Mouse (Mus musculus) CH12.LX (cell line): ENCODE measurements around the gene Krtap1-3. TPM values are rescaled to one million over a fixed set of nuclear protein-coding genes. Genes with fewer than 3 reads are reported as not detected.

Experiments used
- DNase-seq: peaks from one replicate; pipeline ENCODE4 v3.0.0-alpha.2; 2013; ENCODE audit errors: extremely low read depth
- H3K27ac ChIP-seq: 2 replicates; pipeline ENCODE4 v1.5.1; 2012; ENCODE audit warnings: low read depth, mild to moderate bottlenecking, control low read depth, moderate library complexity; ENCODE audit not compliant: insufficient read depth
- H3K27me3 ChIP-seq: replicated peaks from 2 replicates; pipeline ENCODE3; 2012; ENCODE audit warnings: inconsistent platforms
- H3K36me3 ChIP-seq, 2 experiments: replicated peaks in 1 of 2; 2 replicates each; pipeline versions ENCODE3 to v1.6.1; 2012; ENCODE audit warnings: inconsistent platforms in 1 of 2, low read length in 1 of 2, mild to moderate bottlenecking in 1 of 2, mixed read lengths in 1 of 2, moderate library complexity in 1 of 2; ENCODE audit not compliant: control insufficient read depth in 1 of 2, insufficient read depth in 1 of 2
- H3K4me1 ChIP-seq, 2 experiments: 2 replicates each; pipeline ENCODE4 v1.6.1; 2012; ENCODE audit warnings: inconsistent platforms in 1 of 2, moderate library complexity in 1 of 2; ENCODE audit not compliant: insufficient read depth in 2 of 2, control insufficient read depth in 1 of 2
- H3K4me2 ChIP-seq: 2 replicates; pipeline ENCODE4 v1.6.1; 2012; ENCODE audit warnings: low read depth, mild to moderate bottlenecking, control low read depth; ENCODE audit not compliant: poor library complexity, insufficient read depth, severe bottlenecking
- H3K4me3 ChIP-seq, 3 experiments: fragments of 150-350 bp in 1 of 3; sonication (generic) in 1 of 3; replicated peaks in 1 of 3; 2 replicates each; pipeline versions ENCODE3 to v1.5.1; 2011 to 2012; ENCODE audit warnings: low read depth in 2 of 3, low read length in 2 of 3, mild to moderate bottlenecking in 2 of 3, moderate library complexity in 2 of 3, control low read depth in 1 of 3, improper control_type of control experiment in 1 of 3, inconsistent platforms in 1 of 3, mixed read lengths in 1 of 3; ENCODE audit not compliant: poor library complexity in 1 of 3
- H3K79me2 ChIP-seq: replicated peaks from 2 replicates; pipeline ENCODE4 v1.6.1; 2012; ENCODE audit warnings: mild to moderate bottlenecking, moderate library complexity; ENCODE audit not compliant: control insufficient read depth, poor library complexity, insufficient read depth, severe bottlenecking; ENCODE audit errors: extremely low read depth
- H3K9ac ChIP-seq: 2 replicates; pipeline ENCODE4 v1.6.1; 2012; ENCODE audit warnings: low read depth, mild to moderate bottlenecking, control low read depth, moderate library complexity; ENCODE audit not compliant: insufficient read depth
- H3K9me3 ChIP-seq: replicated peaks from 2 replicates; pipeline ENCODE3; 2012; ENCODE audit warnings: low read length, inconsistent platforms, mixed read lengths
- BHLHE40 ChIP-seq: IDR thresholded peaks from 2 replicates; pipeline ENCODE4 v1.6.1; 2011; ENCODE audit warnings: mild to moderate bottlenecking, low read depth, low read length, improper control_type of control experiment
- CHD2 ChIP-seq: IDR thresholded peaks from 2 replicates; pipeline ENCODE4 v1.6.1; 2011; ENCODE audit warnings: low read length, improper control_type of control experiment
- E2F4 ChIP-seq: IDR thresholded peaks from 2 replicates; pipeline ENCODE4 v1.6.1; 2011; ENCODE audit warnings: low read depth, low read length, improper control_type of control experiment; ENCODE audit not compliant: insufficient replicate concordance
- ELF1 ChIP-seq: IDR thresholded peaks from 2 replicates; pipeline ENCODE4 v1.6.1; 2014; ENCODE audit warnings: low read depth, mild to moderate bottlenecking, inconsistent platforms, low read length, improper control_type of control experiment
- EP300 ChIP-seq: IDR thresholded peaks from 2 replicates; pipeline ENCODE4 v1.6.1; 2011; ENCODE audit warnings: low read length, improper control_type of control experiment
- ETS1 ChIP-seq: conservative IDR thresholded peaks from 2 replicates; pipeline ENCODE4 v1.6.1; 2012; ENCODE audit warnings: low read depth, mild to moderate bottlenecking, inconsistent platforms, low read length, improper control_type of control experiment, moderate library complexity
- HCFC1 ChIP-seq: IDR thresholded peaks from 2 replicates; pipeline ENCODE4 v1.6.1; 2012; ENCODE audit warnings: low read depth, mild to moderate bottlenecking, inconsistent platforms, low read length, improper control_type of control experiment
- IRF4 ChIP-seq: IDR thresholded peaks from 2 replicates; pipeline ENCODE4 v1.6.1; 2014; ENCODE audit warnings: low read depth, mild to moderate bottlenecking, inconsistent platforms, low read length, improper control_type of control experiment
- JUN ChIP-seq: IDR thresholded peaks from 2 replicates; pipeline ENCODE4 v1.6.1; 2011; ENCODE audit warnings: low read depth, mild to moderate bottlenecking, low read length, improper control_type of control experiment, moderate library complexity; ENCODE audit not compliant: insufficient read depth
- JUND ChIP-seq: conservative IDR thresholded peaks from 2 replicates; pipeline ENCODE4 v1.6.1; 2011; ENCODE audit warnings: low read depth, low read length, improper control_type of control experiment
- MAFK ChIP-seq: IDR thresholded peaks from 2 replicates; pipeline ENCODE4 v1.6.1; 2011; ENCODE audit warnings: low read length, improper control_type of control experiment; ENCODE audit not compliant: insufficient replicate concordance
- MAX ChIP-seq: IDR thresholded peaks from 2 replicates; pipeline ENCODE4 v1.6.1; 2011; ENCODE audit warnings: low read length, improper control_type of control experiment
- MAZ ChIP-seq: IDR thresholded peaks from 2 replicates; pipeline ENCODE4 v1.6.1; 2012; ENCODE audit warnings: low read depth, mild to moderate bottlenecking, inconsistent platforms, low read length, improper control_type of control experiment, moderate library complexity
- MEF2A ChIP-seq: IDR thresholded peaks from 2 replicates; pipeline ENCODE4 v1.6.1; 2014; ENCODE audit warnings: low read depth, mild to moderate bottlenecking, inconsistent platforms, low read length, improper control_type of control experiment, borderline replicate concordance
- MYC ChIP-seq: IDR thresholded peaks from 2 replicates; pipeline ENCODE4 v1.6.1; 2011; ENCODE audit warnings: low read depth, mild to moderate bottlenecking, improper control_type of control experiment, low read length
- RAD21 ChIP-seq: IDR thresholded peaks from 2 replicates; pipeline ENCODE4 v1.6.1; 2011; ENCODE audit warnings: low read depth, mild to moderate bottlenecking, low read length, improper control_type of control experiment, moderate library complexity
- RCOR1 ChIP-seq: conservative IDR thresholded peaks from 2 replicates; pipeline ENCODE4 v1.6.1; 2012; ENCODE audit warnings: low read depth, mild to moderate bottlenecking, inconsistent platforms, low read length, improper control_type of control experiment
- SMC3 ChIP-seq: IDR thresholded peaks from 2 replicates; pipeline ENCODE4 v1.6.1; 2011; ENCODE audit warnings: low read depth, low read length, improper control_type of control experiment
- TBP ChIP-seq: conservative IDR thresholded peaks from 2 replicates; pipeline ENCODE4 v1.6.1; 2011; ENCODE audit warnings: low read depth, low read length, improper control_type of control experiment
- TCF12 ChIP-seq: IDR thresholded peaks from 2 replicates; pipeline ENCODE4 v1.6.1; 2014; ENCODE audit warnings: low read depth, mild to moderate bottlenecking, inconsistent platforms, low read length, improper control_type of control experiment
- USF1 ChIP-seq: IDR thresholded peaks from 2 replicates; pipeline ENCODE4 v1.6.1; 2014; ENCODE audit warnings: low read depth, mild to moderate bottlenecking, inconsistent platforms, low read length, improper control_type of control experiment
- ZKSCAN1 ChIP-seq: IDR thresholded peaks from 2 replicates; pipeline ENCODE4 v1.6.1; 2012; ENCODE audit warnings: low read depth, inconsistent platforms, low read length, improper control_type of control experiment, borderline replicate concordance
- ZMIZ1 ChIP-seq: IDR thresholded peaks from 2 replicates; pipeline ENCODE4 v1.6.1; 2012; ENCODE audit warnings: low read depth, mild to moderate bottlenecking, inconsistent platforms, low read length, improper control_type of control experiment
- dilution Hi-C: fragments of 300-500 bp; cut with MboI; formaldehyde crosslinking; loops from 2 replicates; pipeline ENCODE4 v1.14.3; 2020; ENCODE audit warnings: low sequenced_read_pairs; ENCODE audit not compliant: extremely low pct_unique_long_range_greater_than_20kb, extremely low pct_ligation_motif_present
- in situ Hi-C: fragments of 300-500 bp; cut with MboI; formaldehyde crosslinking; loops from 3 replicates; pipeline ENCODE4 v1.14.3; 2019; ENCODE audit warnings: low sequenced_read_pairs, low pct_ligation_motif_present, low pct_unique_long_range_greater_than_20kb, mixed read lengths
- polyA plus RNA-seq: library from polyadenylated mRNA; unstranded; fragments of >175 nt; gene quantifications from 2 replicates; pipeline ENCODE4 v1.2.1, GENCODE M21; 2012; ENCODE audit warnings: low read depth; ENCODE audit not compliant: insufficient read length
- total RNA-seq, 2 experiments: library from RNA; depleted of rRNA; stranded (reverse); fragments of 300-350 nt in 1 of 2; fragments of >200 nt in 1 of 2; gene quantifications; 2 replicates each; pipeline ENCODE4 v1.2.3; 2012 to 2014

The Krtap1-3 gene
- total and polyA plus RNA-seq, 3 experiments, result not detected

DNA sequence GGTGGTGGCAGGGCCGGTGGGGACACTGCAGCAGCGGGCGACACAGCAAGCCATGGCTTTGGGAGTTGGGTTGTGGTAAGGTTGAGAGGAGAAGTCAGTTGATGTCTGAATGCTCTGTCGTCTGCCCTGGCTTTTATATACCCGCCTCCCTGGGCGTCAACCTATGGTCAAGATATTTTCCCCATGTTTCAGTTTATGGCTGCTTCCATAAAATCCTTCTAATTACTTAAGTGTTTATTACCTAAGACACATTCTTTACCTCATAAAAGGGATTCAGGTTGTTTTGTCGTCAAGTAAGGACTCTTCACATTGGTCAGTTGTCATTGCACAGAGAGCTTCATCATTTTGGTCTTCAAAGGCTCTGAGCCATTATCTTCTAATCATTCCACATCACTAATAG lies 24.6 kb downstream of the Krtap1-3 start, which contains the start of gene Krtap3-1:
Gene Krtap3-1 (minus strand): TSS at position 101 of the 400 bp plus-strand sequence.
- H3K9ac ChIP-seq, result no peak within 1 kb of the TSS
- H3K79me2 ChIP-seq, result no peaks in the 10 kb centered on the region
- peaks cover 29% of the 10 kb centered on the region for H3K27me3 ChIP-seq
- H3K4me3 ChIP-seq, result no peak within 1 kb of the TSS
- H3K27ac ChIP-seq, result no peak within 1 kb of the TSS
- dilution Hi-C loops, result no loop called here
- no peaks in the 10 kb centered on the region for H3K36me3 ChIP-seq
- no peak within 1 kb of the TSS for H3K4me2 ChIP-seq
- H3K4me1 ChIP-seq, result peaks cover 5 to 12% of the 10 kb centered on the region in 2 experiments; a peak in 3 of 4 replicates
- in situ Hi-C loops, result no loop called here
- no peak for DNase-seq
- TF ChIP-seq RAD21 (no peak), E2F4 (no peak), MYC (no peak), BHLHE40 (no peak), SMC3 (no peak), MEF2A (no peak), ZMIZ1 (no peak), CHD2 (no peak)
- TF ChIP-seq, all 38 proteins: peak for 0
- H3K9me3 ChIP-seq, result no peaks in the 10 kb centered on the region

DNA sequence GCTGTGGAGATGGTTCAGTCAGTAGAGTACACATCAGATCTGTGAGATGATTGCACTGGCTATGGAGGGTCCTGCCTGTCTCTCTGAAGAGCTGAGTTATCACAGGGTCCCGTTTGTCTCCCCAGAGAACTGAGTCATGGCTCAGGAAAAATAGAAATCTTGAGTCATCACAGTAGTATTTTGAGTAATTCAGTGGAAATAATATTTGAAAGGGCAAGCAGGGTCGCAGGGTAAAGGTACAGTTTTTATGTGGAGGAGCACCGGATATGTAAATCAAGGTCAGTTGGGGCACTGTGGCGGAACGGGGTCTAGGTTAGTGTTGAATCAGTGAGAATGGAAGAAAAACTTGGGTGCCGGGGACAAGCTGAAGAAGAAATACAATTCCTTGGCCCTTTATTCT lies 28.6 kb downstream of the Krtap1-3 start:
- Histone ChIP-seq H3K36me3 (no peaks in the 10 kb centered on the region), H3K4me2 (peak overlapping the region; percentile 65; the same call in 1 of the 2 replicates), H3K27me3 (peaks cover 35% of the 10 kb centered on the region), H3K4me1 (peaks cover 5 to 15% of the 10 kb centered on the region in 2 experiments), H3K9me3 (no peaks in the 10 kb centered on the region), H3K27ac (no peak overlapping the region), H3K79me2 (no peaks in the 10 kb centered on the region), H3K4me3 (no peak overlapping the region), H3K9ac (no peak overlapping the region)
- dilution Hi-C loops, result no loop called here
- in situ Hi-C loops, result no loop called here
- TF ChIP-seq MAZ, result no peak
- TF ChIP-seq JUND, result peak; percentile 96
- TF ChIP-seq ZKSCAN1, result no peak
- TF ChIP-seq BHLHE40, result peak; percentile 86
- no peak for TF ChIP-seq MYC
- TF ChIP-seq ZMIZ1, result no peak
- peak; percentile 87 for TF ChIP-seq MAFK
- TF ChIP-seq TBP, result no peak
- TF ChIP-seq JUN, result peak; percentile 98
- peak; percentile 98 for TF ChIP-seq EP300
- no peak for TF ChIP-seq HCFC1
- TF ChIP-seq MEF2A, result peak; percentile 96
- TF ChIP-seq IRF4, result peak; percentile 99
- TF ChIP-seq SMC3, result no peak
- TF ChIP-seq CHD2, result peak; percentile 59; the same call in 1 of the 2 replicates
- TF ChIP-seq MAX, result no peak
- peak; percentile 97 for TF ChIP-seq ETS1
- TF ChIP-seq USF1, result no peak
- TF ChIP-seq RCOR1, result peak; percentile 90; the same call in 1 of the 2 replicates
- no peak; the same call in 1 of the 2 replicates for TF ChIP-seq ELF1
- peak; percentile 79 for TF ChIP-seq TCF12
- DNase-seq, result peak; percentile 84
